Mouse (Mus musculus) midbrain, embryonic 14.5 days (tissue): Measurements from ENCODE around the gene Hebp1. TPM values are rescaled to one million over a fixed set of nuclear protein-coding genes. Genes with fewer than 3 reads are reported as not detected.
A peak's percentile ranks its signal among the peaks of the same experiment; 100 is the strongest.

Experiments used
- ATAC-seq: fragments of 200-750 bp; cut with Nextera tagmentation; 2 replicates; pipeline ENCODE4 v1.8.0; 2017; ENCODE audit warnings: moderate number of reproducible peaks, moderate library complexity; ENCODE audit not compliant: low FRiP score, low TSS enrichment
- DNase-seq: peaks from one replicate; pipeline ENCODE4 v3.0.0-alpha.2; 2015
- H3K27ac ChIP-seq: fragments of 300-500 bp; sonication (generic); replicated peaks from 2 replicates; pipeline ENCODE4 v1.5.1; 2014; ENCODE audit warnings: mild to moderate bottlenecking, low read depth, low read length, moderate library complexity
- H3K27me3 ChIP-seq: fragments of 300-500 bp; sonication (generic); 2 replicates; pipeline ENCODE4 v1.6.1; 2014; ENCODE audit warnings: low read length, control low read depth, mixed read lengths; ENCODE audit not compliant: control insufficient read depth, insufficient read depth
- H3K36me3 ChIP-seq: fragments of 300-500 bp; sonication (generic); 2 replicates; pipeline ENCODE4 v1.6.1; 2014; ENCODE audit warnings: low read length, control low read depth; ENCODE audit not compliant: control insufficient read depth, insufficient read depth
- H3K4me1 ChIP-seq: fragments of 300-500 bp; sonication (generic); 2 replicates; pipeline ENCODE4 v1.6.1; 2014; ENCODE audit warnings: mild to moderate bottlenecking, antibody characterized with exemption, low read length, control low read depth; ENCODE audit not compliant: control insufficient read depth, insufficient read depth
- H3K4me2 ChIP-seq: fragments of 300-500 bp; sonication (generic); 2 replicates; pipeline ENCODE4 v1.6.1; 2014; ENCODE audit warnings: mild to moderate bottlenecking, low read length, moderate library complexity
- H3K4me3 ChIP-seq: fragments of 300-500 bp; sonication (generic); replicated peaks from 2 replicates; pipeline ENCODE4 v1.5.1; 2014; ENCODE audit warnings: low read depth, low read length
- H3K9ac ChIP-seq: fragments of 300-500 bp; sonication (generic); replicated peaks from 2 replicates; pipeline ENCODE4 v1.6.1; 2014; ENCODE audit warnings: mild to moderate bottlenecking, low read length, moderate library complexity
- H3K9me3 ChIP-seq: fragments of 300-500 bp; sonication (generic); 2 replicates; pipeline ENCODE4 v1.6.1; 2016; ENCODE audit warnings: low read length, control low read depth, mixed read lengths; ENCODE audit not compliant: control insufficient read depth
- WGBS: fragments of 180-500 bp; shearing (Covaris S2); extraction: QIAGEN DNeasy Blood & Tissue Kit; methylation state at CpG from one replicate; pipeline ENCODE4 v1.1.7; 2014; 5-methylcytosine and 5-hydroxymethylcytosine counted together
- polyA plus RNA-seq: library from polyadenylated mRNA; unstranded; fragments of >200 nt; fragmentation: Nextera tagmentation; extraction: Ambion mirVana; gene quantifications from 2 replicates; pipeline ENCODE4 v1.2.1, GENCODE M21; 2014

The Hebp1 gene
- polyA plus RNA-seq, 1 experiment from 2014 or later = 3.5 TPM

DNA sequence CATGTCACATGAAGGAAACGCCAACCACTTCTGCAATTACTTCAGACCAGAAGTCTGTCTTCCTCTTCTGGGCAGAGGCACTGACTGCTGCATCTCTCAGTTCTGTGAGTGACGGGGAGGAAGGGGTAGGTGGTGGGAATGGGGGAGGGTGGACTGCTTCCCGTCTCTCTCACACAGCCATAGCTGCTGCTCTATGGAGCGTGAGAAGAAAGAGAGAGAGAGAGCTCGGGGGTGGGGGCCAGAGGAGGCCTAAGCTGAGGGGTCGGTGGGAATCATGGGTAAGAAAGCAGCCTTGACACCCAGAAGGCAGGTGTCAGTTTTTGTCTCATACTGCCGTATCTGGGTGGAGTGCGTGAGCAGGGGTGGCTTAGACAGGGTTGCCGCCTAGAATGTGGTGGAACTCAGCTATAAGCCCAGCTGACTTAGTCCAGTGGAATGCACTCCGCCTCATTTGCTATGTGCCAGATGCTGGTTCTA lies 30.7 kb upstream of the Hebp1 start:
- H3K36me3 ChIP-seq = peaks cover 53% of the 10 kb centered on the region

DNA sequence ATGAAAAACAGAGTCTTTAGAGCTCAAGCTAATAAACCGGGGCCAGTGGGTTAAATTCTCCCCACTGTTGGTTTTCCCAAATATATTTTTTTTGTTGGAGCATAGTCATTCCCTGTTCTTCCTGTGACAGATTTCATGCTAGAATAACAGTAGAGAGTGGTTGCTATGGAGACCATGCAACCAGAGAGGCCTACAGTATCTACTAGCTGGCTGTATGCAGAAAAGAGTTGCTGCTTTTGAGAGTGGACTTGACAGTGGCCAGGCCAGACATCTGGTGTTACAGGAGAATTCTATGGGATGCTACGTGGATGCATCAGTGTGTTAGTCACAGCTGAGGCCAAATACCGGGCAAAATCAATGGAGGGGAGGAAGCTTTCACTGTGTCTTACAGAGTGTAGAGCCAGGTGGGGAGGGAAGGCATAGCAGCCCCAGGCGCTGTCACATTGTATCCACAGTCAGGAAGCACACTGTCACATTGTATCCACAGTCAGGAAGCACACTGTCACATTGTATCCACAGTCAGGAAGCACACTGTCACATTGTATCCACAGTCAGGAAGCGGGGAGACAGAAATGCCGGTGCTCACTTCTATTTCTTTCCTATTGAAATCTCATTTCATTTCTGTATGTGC lies 26.1 kb upstream of the Hebp1 start:
- DNase-seq = peak; percentile 76
- Histone ChIP-seq H3K4me1 (peaks cover 9% of the 10 kb centered on the region; the same call in 1 of the 2 replicates), H3K4me3 (no peak overlapping the region), H3K27ac (peak overlapping the region; percentile 53), H3K36me3 (peaks cover 26% of the 10 kb centered on the region), H3K4me2 (no peak overlapping the region), H3K9me3 (no peaks in the 10 kb centered on the region), H3K27me3 (no peaks in the 10 kb centered on the region), H3K9ac (no peak overlapping the region)
- WGBS = 60% methylated on average over 6 of the region's 6 CpGs
- peak; percentile 43; the same call in 1 of the 2 replicates for ATAC-seq

More for the DNA sequence above, 30.7 kb upstream of the Hebp1 start:
- no peak for DNase-seq
- H3K9me3 ChIP-seq = no peaks in the 10 kb centered on the region
- no peak overlapping the region for H3K4me3 ChIP-seq
- H3K9ac ChIP-seq = no peak overlapping the region
- no peaks in the 10 kb centered on the region for H3K27me3 ChIP-seq
- no peak overlapping the region for H3K4me2 ChIP-seq
- WGBS = 32% methylated on average over 10 of the region's 10 CpGs
- ATAC-seq = no peak
- H3K27ac ChIP-seq = no peak overlapping the region
- H3K4me1 ChIP-seq = peaks cover 7% of the 10 kb centered on the region; the same call in 1 of the 2 replicates

DNA sequence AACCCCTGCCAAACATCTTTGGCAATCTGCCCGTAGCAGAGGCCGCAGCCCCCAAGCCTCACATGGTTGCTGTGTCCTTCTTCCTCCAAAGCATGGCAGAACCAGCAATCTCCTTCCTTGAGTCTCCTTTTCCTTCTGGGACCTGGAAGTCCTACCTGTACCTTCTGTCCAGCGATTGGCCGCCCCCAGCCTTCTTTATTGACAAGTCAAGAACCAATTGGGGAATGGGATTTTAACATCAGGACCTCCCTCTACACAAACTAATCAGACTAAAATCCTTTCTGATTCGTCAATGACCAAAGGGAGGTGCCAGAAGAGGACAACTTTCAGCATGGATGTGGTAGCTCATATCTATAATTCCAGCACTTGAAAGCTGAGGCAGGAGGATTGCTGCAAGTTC lies 22.1 kb upstream of the Hebp1 start:
- DNase-seq (no peak), ATAC-seq (no peak)
- H3K4me3 ChIP-seq = no peak overlapping the region
- H3K4me2 ChIP-seq = no peak overlapping the region
- WGBS = 90% methylated on average over 5 of the region's 5 CpGs
- no peaks in the 10 kb centered on the region for H3K27me3 ChIP-seq
- no peak overlapping the region for H3K9ac ChIP-seq
- no peak overlapping the region for H3K27ac ChIP-seq
- peaks cover 9% of the 10 kb centered on the region; the same call in 1 of the 2 replicates for H3K4me1 ChIP-seq
- H3K9me3 ChIP-seq = no peaks in the 10 kb centered on the region
- peaks cover 18% of the 10 kb centered on the region; the same call in 1 of the 2 replicates for H3K36me3 ChIP-seq

DNA sequence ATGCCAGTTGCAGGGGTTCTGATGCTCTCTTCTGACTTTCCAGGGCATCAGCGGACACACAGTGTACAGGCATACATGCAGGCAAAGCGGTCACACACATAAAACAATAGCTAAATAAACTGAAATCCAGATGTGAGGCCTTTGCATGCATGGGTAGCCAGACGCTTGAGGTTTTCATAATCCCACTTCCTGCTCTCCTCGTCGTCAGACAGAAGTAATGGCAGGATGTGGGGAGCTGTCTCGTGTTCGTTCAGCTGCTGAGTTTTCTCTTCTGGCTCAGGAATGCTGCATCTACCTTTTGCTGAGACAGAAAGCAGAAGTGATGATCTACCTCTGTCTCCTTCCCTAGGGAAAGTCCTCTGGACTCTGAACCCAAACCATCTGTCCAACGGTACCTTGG lies 20.5 kb upstream of the Hebp1 start:
- 0 out of 2 replicates have a peak, but pooled peaks cover under 1% of the 10 kb centered on the region for H3K4me1 ChIP-seq
- DNase-seq (no peak), ATAC-seq (no peak)
- H3K9me3 ChIP-seq = no peaks in the 10 kb centered on the region
- H3K9ac ChIP-seq = no peak overlapping the region
- no peaks in the 10 kb centered on the region for H3K27me3 ChIP-seq
- no peak overlapping the region for H3K27ac ChIP-seq
- 83% methylated on average over 8 of the region's 8 CpGs for WGBS
- no peak overlapping the region for H3K4me2 ChIP-seq
- H3K4me3 ChIP-seq = no peak overlapping the region
- H3K36me3 ChIP-seq = peaks cover 18% of the 10 kb centered on the region; the same call in 1 of the 2 replicates

DNA sequence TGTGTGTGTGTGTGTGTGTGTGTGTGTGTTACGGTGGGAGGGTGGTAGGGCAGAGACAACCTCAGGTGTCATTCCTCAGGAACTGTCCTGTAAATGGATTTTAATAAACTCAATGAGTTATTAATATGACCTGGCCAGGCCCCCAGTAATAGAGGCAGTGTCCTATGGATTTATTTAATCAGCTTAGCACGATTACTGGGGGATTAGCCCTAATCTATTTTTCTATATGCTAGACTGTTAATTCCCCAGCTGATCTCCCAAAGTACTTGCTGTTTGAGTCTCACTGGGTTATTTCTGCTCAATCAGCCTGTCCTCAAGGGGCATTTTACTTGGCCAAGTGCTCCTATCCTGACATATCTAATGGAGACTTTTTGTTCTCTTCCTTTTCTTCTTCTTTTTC lies 14.8 kb upstream of the Hebp1 start:
- Histone ChIP-seq H3K9ac (no peak overlapping the region), H3K9me3 (no peaks in the 10 kb centered on the region), H3K27ac (no peak overlapping the region), H3K27me3 (no peaks in the 10 kb centered on the region), H3K4me1 (no peaks in the 10 kb centered on the region), H3K4me2 (no peak overlapping the region), H3K4me3 (no peak overlapping the region), H3K36me3 (peaks cover 10% of the 10 kb centered on the region; the same call in 1 of the 2 replicates)
- no peak for ATAC-seq
- WGBS = 48% methylated on average over 2 of the region's 2 CpGs
- DNase-seq = no peak

DNA sequence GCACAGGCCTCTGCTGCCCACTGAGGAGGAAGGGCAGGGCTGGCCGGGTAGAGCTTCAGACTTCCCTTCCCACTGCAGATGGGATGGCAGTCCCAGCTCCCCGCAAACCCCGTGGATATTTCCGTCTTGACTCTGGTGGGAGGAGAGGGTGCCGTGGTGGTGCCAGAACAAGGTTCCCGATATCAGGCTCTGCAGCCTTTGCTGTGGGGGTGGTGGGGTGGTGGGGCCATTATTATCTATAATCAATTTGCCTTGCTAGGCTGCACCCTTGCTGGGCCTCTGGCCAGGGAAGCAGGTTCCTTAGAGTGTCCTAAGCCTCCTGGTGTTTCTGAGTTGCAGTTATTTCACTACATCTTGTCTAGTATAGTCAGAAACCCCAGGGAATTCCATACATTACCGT lies 13.3 kb upstream of the Hebp1 start:
- Histone ChIP-seq H3K4me1 (no peaks in the 10 kb centered on the region), H3K4me3 (no peak overlapping the region), H3K9me3 (no peaks in the 10 kb centered on the region), H3K9ac (no peak overlapping the region), H3K27ac (no peak overlapping the region), H3K27me3 (no peaks in the 10 kb centered on the region), H3K4me2 (no peak overlapping the region), H3K36me3 (peaks cover 2% of the 10 kb centered on the region; the same call in 1 of the 2 replicates)
- ATAC-seq (no peak), DNase-seq (no peak)
- WGBS = 78% methylated on average over 7 of the region's 7 CpGs

DNA sequence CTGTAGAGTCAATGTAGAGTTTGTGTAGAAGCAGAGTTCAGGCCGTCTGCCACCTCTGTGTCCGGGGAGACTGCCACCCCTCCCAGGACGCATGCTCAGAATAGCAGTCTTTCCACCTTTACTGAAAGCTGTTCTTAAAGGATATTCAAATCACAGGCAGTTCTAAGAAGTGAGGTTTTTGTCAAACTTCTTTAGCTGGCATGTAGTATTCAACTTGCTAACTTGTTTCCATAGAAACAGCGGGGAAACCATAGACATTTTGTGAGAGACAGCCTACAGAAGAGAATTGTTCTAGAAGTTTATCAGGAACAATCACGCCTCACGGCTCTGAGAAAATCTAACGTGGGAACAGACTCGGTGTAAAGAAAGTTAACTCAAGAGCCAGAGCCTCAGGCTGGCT lies 9.1 kb upstream of the Hebp1 start:
- H3K4me1 ChIP-seq = no peaks in the 10 kb centered on the region
- no peaks in the 10 kb centered on the region for H3K9me3 ChIP-seq
- no peak overlapping the region for H3K4me2 ChIP-seq
- H3K36me3 ChIP-seq = peaks cover 2% of the 10 kb centered on the region; the same call in 1 of the 2 replicates
- WGBS = 25% methylated on average over 8 of the region's 8 CpGs
- no peaks in the 10 kb centered on the region for H3K27me3 ChIP-seq
- ATAC-seq = no peak
- no peak overlapping the region for H3K27ac ChIP-seq
- no peak overlapping the region for H3K4me3 ChIP-seq
- H3K9ac ChIP-seq = no peak overlapping the region
- DNase-seq = peak; percentile 27

DNA sequence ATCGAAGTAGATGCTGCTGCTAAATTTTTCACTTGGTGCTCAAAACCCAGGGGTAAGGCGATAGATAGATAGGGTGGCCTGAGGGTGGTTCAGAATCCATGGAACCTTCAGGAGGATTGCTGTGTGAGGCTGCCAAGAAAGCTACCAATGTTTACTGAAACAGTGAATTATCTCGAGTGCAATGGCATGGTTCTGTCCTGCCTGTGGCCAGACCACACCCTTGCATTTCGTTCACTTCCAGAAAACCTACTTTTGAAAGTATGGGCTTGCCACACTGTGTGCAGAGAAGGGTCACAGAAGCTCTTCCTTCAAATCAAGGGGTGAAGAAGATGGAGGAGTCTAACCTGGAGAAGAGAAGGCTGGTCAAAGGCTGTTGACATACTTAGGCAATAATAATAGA lies 8.0 kb upstream of the Hebp1 start:
- H3K4me1 ChIP-seq = no peaks in the 10 kb centered on the region
- H3K36me3 ChIP-seq = peaks cover 2% of the 10 kb centered on the region; the same call in 1 of the 2 replicates
- no peak for ATAC-seq
- WGBS = 90% methylated on average over 4 of the region's 4 CpGs
- DNase-seq = no peak
- no peaks in the 10 kb centered on the region for H3K9me3 ChIP-seq
- no peaks in the 10 kb centered on the region for H3K27me3 ChIP-seq
- H3K27ac ChIP-seq = no peak overlapping the region
- H3K9ac ChIP-seq = no peak overlapping the region
- no peak overlapping the region for H3K4me3 ChIP-seq
- H3K4me2 ChIP-seq = no peak overlapping the region

DNA sequence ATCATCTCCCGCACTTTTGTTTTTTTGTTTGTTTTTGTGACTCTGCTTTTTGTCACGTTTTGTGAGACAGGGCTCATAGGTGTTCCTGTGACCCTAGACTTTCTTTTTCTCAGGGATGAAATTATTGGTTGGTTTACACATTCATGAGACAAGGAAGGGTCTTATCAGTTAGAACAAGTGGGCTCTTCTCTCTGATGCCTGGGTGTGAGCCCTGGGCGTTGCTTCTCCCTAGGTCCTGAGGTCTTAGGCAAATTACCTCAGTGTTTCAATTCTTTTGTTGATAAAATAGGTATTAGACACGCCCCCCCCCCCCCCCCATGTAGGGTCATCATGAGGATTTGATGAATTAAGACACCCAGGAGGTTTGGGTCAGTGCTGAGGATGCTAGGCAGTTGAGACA lies 7.0 kb upstream of the Hebp1 start:
- Histone ChIP-seq H3K4me1 (no peaks in the 10 kb centered on the region), H3K27me3 (no peaks in the 10 kb centered on the region), H3K4me3 (no peak overlapping the region), H3K36me3 (peaks cover under 1% of the 10 kb centered on the region; the same call in 1 of the 2 replicates), H3K9ac (no peak overlapping the region), H3K9me3 (no peaks in the 10 kb centered on the region), H3K4me2 (no peak overlapping the region), H3K27ac (no peak overlapping the region)
- ATAC-seq (no peak), DNase-seq (no peak)
- 62% methylated on average over 4 of the region's 4 CpGs for WGBS
